Mouse (Mus musculus) MEL (cell line): ENCODE measurements around the gene Mab21l3. TPM values are rescaled to one million over a fixed set of nuclear protein-coding genes. Genes with fewer than 3 reads are reported as not detected.

Experiments
- DNase-seq: peaks from one replicate; pipeline ENCODE4 v3.0.0; 2011; ENCODE audit warnings: low read depth, low spot score
- H3K27ac ChIP-seq: 2 replicates; pipeline ENCODE4 v1.5.1; 2012; ENCODE audit warnings: low read depth, mild to moderate bottlenecking, control low read depth, low read length, moderate library complexity; ENCODE audit not compliant: control insufficient read depth
- H3K27me3 ChIP-seq, 2 experiments: fragments of 150-350 bp in 1 of 2; sonication (generic) in 1 of 2; 2 replicates each; pipeline ENCODE4 v1.6.1; 2012; ENCODE audit warnings: low read length in 2 of 2, mild to moderate bottlenecking in 2 of 2, improper control_type of control experiment in 1 of 2, moderate library complexity in 1 of 2; ENCODE audit not compliant: insufficient read depth in 2 of 2, control insufficient read depth in 1 of 2
- H3K36me3 ChIP-seq, 2 experiments: 2 replicates each; pipeline ENCODE4 v1.6.1; 2012 to 2014; ENCODE audit warnings: low read length in 2 of 2, improper control_type of control experiment in 1 of 2, inconsistent platforms in 1 of 2, mild to moderate bottlenecking in 1 of 2; ENCODE audit not compliant: insufficient read depth in 2 of 2, control insufficient read depth in 1 of 2
- H3K4me1 ChIP-seq, 2 experiments: fragments of 150-350 bp in 1 of 2; sonication (generic) in 1 of 2; 2 replicates each; pipeline ENCODE4 v1.6.1; 2012; ENCODE audit warnings: low read length in 2 of 2, improper control_type of control experiment in 1 of 2, mild to moderate bottlenecking in 1 of 2; ENCODE audit not compliant: insufficient read depth in 2 of 2, control insufficient read depth in 1 of 2
- H3K4me3 ChIP-seq, 2 experiments: fragments of 150-350 bp in 1 of 2; sonication (generic) in 1 of 2; 2 replicates each; pipeline ENCODE4 v1.5.1; 2012; ENCODE audit warnings: low read depth in 2 of 2, low read length in 2 of 2, mild to moderate bottlenecking in 2 of 2, moderate library complexity in 2 of 2, control low read depth in 1 of 2, improper control_type of control experiment in 1 of 2; ENCODE audit not compliant: control insufficient read depth in 1 of 2, insufficient read depth in 1 of 2
- H3K79me2 ChIP-seq: 2 replicates; pipeline ENCODE4 v1.6.1; 2012; ENCODE audit warnings: mild to moderate bottlenecking, low read length, moderate library complexity; ENCODE audit not compliant: control insufficient read depth, poor library complexity, insufficient read depth
- H3K9ac ChIP-seq: 2 replicates; pipeline ENCODE4 v1.6.1; 2012; ENCODE audit warnings: low read depth, mild to moderate bottlenecking, control low read depth, low read length, moderate library complexity; ENCODE audit not compliant: control insufficient read depth, poor library complexity, severe bottlenecking
- H3K9me3 ChIP-seq: fragments of 150-350 bp; sonication (generic); replicated peaks from 2 replicates; pipeline ENCODE4 v1.6.1; 2012; ENCODE audit warnings: mild to moderate bottlenecking, low read length, improper control_type of control experiment, moderate library complexity; ENCODE audit not compliant: insufficient read depth
- BHLHE40 ChIP-seq: IDR thresholded peaks from 2 replicates; pipeline ENCODE4 v1.6.1; 2012; ENCODE audit warnings: low read depth, mild to moderate bottlenecking, inconsistent platforms, low read length, improper control_type of control experiment, borderline replicate concordance
- E2F4 ChIP-seq: IDR thresholded peaks from 2 replicates; pipeline ENCODE4 v1.6.1; 2011; ENCODE audit warnings: low read depth, low read length, improper control_type of control experiment, borderline replicate concordance
- EP300 ChIP-seq, 2 experiments: IDR thresholded peaks; 2 replicates each; pipeline ENCODE4 v1.6.1; 2011; ENCODE audit warnings: improper control_type of control experiment in 2 of 2, low read length in 2 of 2, low read depth in 1 of 2, mild to moderate bottlenecking in 1 of 2
- ETS1 ChIP-seq: IDR thresholded peaks from 2 replicates; pipeline ENCODE4 v1.6.1; 2012; ENCODE audit warnings: low read depth, mild to moderate bottlenecking, inconsistent platforms, low read length, improper control_type of control experiment, moderate library complexity
- KAT2A ChIP-seq: conservative IDR thresholded peaks from 2 replicates; pipeline ENCODE4 v1.6.1; 2012; ENCODE audit warnings: low read depth, low read length, improper control_type of control experiment, inconsistent platforms
- MAFK ChIP-seq: IDR thresholded peaks from 2 replicates; pipeline ENCODE4 v1.6.1; 2011; ENCODE audit warnings: low read depth, mild to moderate bottlenecking, low read length, improper control_type of control experiment, borderline replicate concordance
- MAX ChIP-seq: IDR thresholded peaks from 2 replicates; pipeline ENCODE4 v1.6.1; 2011; ENCODE audit warnings: low read length, improper control_type of control experiment
- MXI1 ChIP-seq: IDR thresholded peaks from 2 replicates; pipeline ENCODE4 v1.6.1; 2011; ENCODE audit warnings: mild to moderate bottlenecking, low read depth, low read length, improper control_type of control experiment
- MYB ChIP-seq: IDR thresholded peaks from 2 replicates; pipeline ENCODE4 v1.6.1; 2011; ENCODE audit warnings: mild to moderate bottlenecking, low read depth, low read length, improper control_type of control experiment
- NELFE ChIP-seq: IDR thresholded peaks from 2 replicates; pipeline ENCODE4 v1.6.1; 2011; ENCODE audit warnings: low read depth, low read length, improper control_type of control experiment
- POLR2AphosphoS2 ChIP-seq: IDR thresholded peaks from 2 replicates; pipeline ENCODE4 v1.6.1; 2011; ENCODE audit warnings: low read length, improper control_type of control experiment
- RCOR1 ChIP-seq: IDR thresholded peaks from 2 replicates; pipeline ENCODE4 v1.6.1; 2012; ENCODE audit warnings: low read depth, mild to moderate bottlenecking, inconsistent platforms, low read length, improper control_type of control experiment
- SIN3A ChIP-seq: IDR thresholded peaks from 2 replicates; pipeline ENCODE4 v1.6.1; 2012; ENCODE audit warnings: low read length, improper control_type of control experiment, inconsistent platforms
- TCF12 ChIP-seq: IDR thresholded peaks from 2 replicates; pipeline ENCODE4 v1.6.1; 2014; ENCODE audit warnings: low read depth, mild to moderate bottlenecking, inconsistent platforms, low read length, improper control_type of control experiment, moderate library complexity
- UBTF ChIP-seq: IDR thresholded peaks from 2 replicates; pipeline ENCODE4 v1.6.1; 2012; ENCODE audit warnings: low read depth, mild to moderate bottlenecking, inconsistent platforms, low read length, improper control_type of control experiment, moderate library complexity, borderline replicate concordance; ENCODE audit not compliant: insufficient read depth
- USF1 ChIP-seq: IDR thresholded peaks from 2 replicates; pipeline ENCODE4 v1.6.1; 2014; ENCODE audit warnings: low read depth, mild to moderate bottlenecking, inconsistent platforms, low read length, improper control_type of control experiment, moderate library complexity
- ZC3H11A ChIP-seq: IDR thresholded peaks from 2 replicates; pipeline ENCODE4 v1.6.1; 2012; ENCODE audit warnings: low read depth, mild to moderate bottlenecking, inconsistent platforms, low read length, improper control_type of control experiment
- ZKSCAN1 ChIP-seq: IDR thresholded peaks from 2 replicates; pipeline ENCODE4 v1.6.1; 2012; ENCODE audit warnings: low read depth, mild to moderate bottlenecking, inconsistent platforms, low read length, improper control_type of control experiment, moderate library complexity
- ZMIZ1 ChIP-seq: IDR thresholded peaks from 2 replicates; pipeline ENCODE4 v1.6.1; 2012; ENCODE audit warnings: low read depth, mild to moderate bottlenecking, inconsistent platforms, low read length, improper control_type of control experiment, moderate library complexity
- polyA plus RNA-seq, 2 experiments: library from polyadenylated mRNA; stranded (reverse) in 1 of 2; unstranded in 1 of 2; fragments of >175 nt in 1 of 2; fragments of >200 nt in 1 of 2; gene quantifications; 2 replicates each; pipeline versions ENCODE4 v1.2.1 to v1.2.4; 2012; ENCODE audit warnings: low replicate concordance in 2 of 2, low read depth in 1 of 2; ENCODE audit not compliant: insufficient read length in 2 of 2, insufficient read depth in 1 of 2, missing spikeins in 1 of 2
- total RNA-seq: library from RNA; depleted of rRNA; stranded (reverse); fragments of 300-350 nt; gene quantifications from 2 replicates; pipeline ENCODE4 v1.2.3, GENCODE M21; 2012

Mab21l3 gene
- total and polyA plus RNA-seq, 3 experiments, result 0.04 TPM; not detected in 2

GRCm38 (mm10) chr3:101784768-101785424 lies 63.9 kb downstream of the Mab21l3 start:
- no peak overlapping the region for H3K9ac ChIP-seq
- TF ChIP-seq E2F4, result no peak
- TF ChIP-seq NELFE, result no peak
- no peak for TF ChIP-seq USF1
- TF ChIP-seq BHLHE40, result no peak
- no peak for TF ChIP-seq POLR2AphosphoS2
- TF ChIP-seq, all 39 proteins: peak for 0
- Histone ChIP-seq H3K27me3 (no peaks in the 10 kb centered on the region; a peak in 1 of 4 replicates), H3K27ac (no peak overlapping the region), H3K4me3 (no peak overlapping the region), H3K36me3 (no peaks in the 10 kb centered on the region), H3K4me1 (no peaks in the 10 kb centered on the region), H3K79me2 (no peaks in the 10 kb centered on the region), H3K9me3 (no peaks in the 10 kb centered on the region)
- no peak for DNase-seq

GRCm38 (mm10) chr3:101783793-101784192 lies 65.0 kb downstream of the Mab21l3 start:
- H3K9me3 ChIP-seq, result no peaks in the 10 kb centered on the region
- H3K27me3 ChIP-seq, result no peaks in the 10 kb centered on the region; a peak in 1 of 4 replicates
- H3K4me3 ChIP-seq, result no peak overlapping the region
- H3K9ac ChIP-seq, result no peak overlapping the region
- H3K79me2 ChIP-seq, result no peaks in the 10 kb centered on the region
- no peaks in the 10 kb centered on the region for H3K4me1 ChIP-seq
- H3K27ac ChIP-seq, result no peak overlapping the region
- no peak for TF ChIP-seq MAFK
- no peak for TF ChIP-seq ZC3H11A
- no peak for TF ChIP-seq E2F4
- no peak for TF ChIP-seq RCOR1
- TF ChIP-seq MXI1, result no peak
- TF ChIP-seq UBTF, result no peak
- TF ChIP-seq MAX, result no peak
- no peaks in the 10 kb centered on the region for H3K36me3 ChIP-seq
- DNase-seq, result no peak

- Histone ChIP-seq H3K27me3 (no peaks in the 10 kb centered on the region; a peak in 1 of 4 replicates), H3K9ac (no peak overlapping the region), H3K36me3 (no peaks in the 10 kb centered on the region), H3K4me3 (no peak overlapping the region), H3K27ac (no peak overlapping the region), H3K4me1 (no peaks in the 10 kb centered on the region), H3K9me3 (no peaks in the 10 kb centered on the region), H3K79me2 (no peaks in the 10 kb centered on the region)
- DNase-seq, result no peak
- TF ChIP-seq MAX (no peak), ETS1 (no peak), UBTF (no peak), NELFE (no peak), EP300 (IDR thresholded peaks at IDR 0.05; ENCODE audit: low read depth in 1 of 2, low read length in 2 of 2) (no peak), ZMIZ1 (no peak), ZKSCAN1 (no peak), SIN3A (no peak), KAT2A (no peak), TCF12 (no peak), MYB (no peak)
Observed at GRCm38 (mm10) chr3:101780874-101781483, 67.8 kb downstream of the Mab21l3 start.
